Mouse (Mus musculus): ENCODE measurements at regions not wholly inside any gene's neighbourhood (a gene's known extent, or its start where the extent isn't known, plus 50 kb on each side); places are given as distances from the start of the nearest gene placed in this dataset.
"Not testable (repeated sequence)": the region's sequence is repeated elsewhere in the genome, so short reads cannot be mapped to it uniquely, and the experiment has no call there.

DNA sequence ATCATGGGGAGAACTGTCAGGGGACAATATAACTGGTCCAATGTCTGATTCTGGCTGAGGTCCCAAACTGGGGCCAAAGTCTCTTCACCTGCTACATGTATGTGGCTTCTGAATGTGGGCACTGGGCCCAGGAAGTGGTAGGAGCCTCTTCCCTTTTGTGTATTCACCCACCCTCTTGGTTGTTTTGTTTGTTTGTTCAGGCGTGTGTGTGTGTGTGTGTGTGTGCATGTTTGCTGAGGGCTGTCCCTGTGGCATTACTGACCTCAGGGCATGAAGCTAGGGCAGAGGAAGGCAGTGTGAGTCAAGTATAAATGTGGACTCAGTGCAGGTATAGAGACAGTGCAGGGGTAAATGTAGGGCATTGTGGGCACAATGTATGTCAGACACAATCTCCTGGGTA lies 331.3 kb upstream of the Shh start:
- H3K4me3 ChIP-seq (replicated peaks), result no peak overlapping the region
- no peak overlapping the region for H3K9ac ChIP-seq
- 94% methylated on average over 1 of the region's 1 CpGs for WGBS
- no peaks in the 10 kb centered on the region for H3K36me3 ChIP-seq
- ATAC-seq (replicated peaks; ENCODE audit: low FRiP score), result no peak
- H3K9me3 ChIP-seq (replicated peaks), result no peaks in the 10 kb centered on the region
- H3K27me3 ChIP-seq, result no peaks in the 10 kb centered on the region
- H3K4me2 ChIP-seq, result no peak overlapping the region
- H3K4me1 ChIP-seq, result no peaks in the 10 kb centered on the region
- no peak overlapping the region for H3K27ac ChIP-seq

DNA sequence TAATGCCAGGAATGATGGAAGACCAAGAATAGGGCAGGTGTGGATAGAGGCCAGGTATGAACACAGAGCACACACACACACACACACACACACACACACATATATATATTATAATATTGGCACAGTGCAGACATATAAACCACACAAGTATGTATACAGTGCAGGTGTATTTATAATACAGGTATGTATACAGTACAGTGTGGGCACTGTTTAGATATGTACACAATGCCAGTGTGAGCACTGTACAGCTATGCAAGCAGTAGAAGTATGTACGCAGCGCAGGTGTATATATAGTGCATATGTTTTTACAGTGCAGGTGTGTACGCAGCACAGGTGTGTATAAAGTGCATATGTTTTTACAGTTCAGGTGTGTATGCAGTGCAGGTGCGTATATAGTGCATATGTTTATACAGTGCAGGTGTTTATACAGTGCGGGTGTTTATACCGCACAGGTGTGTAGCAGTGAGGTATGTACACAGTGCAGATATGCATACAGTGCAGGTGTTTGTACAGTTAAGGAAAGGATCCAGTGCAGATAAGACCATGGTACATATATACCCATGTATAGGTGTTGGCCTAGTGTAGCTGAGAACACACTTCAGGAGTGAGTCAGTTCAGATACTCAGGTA lies 328.2 kb upstream of the Shh start:
- Histone ChIP-seq H3K36me3 (no peaks in the 10 kb centered on the region), H3K9ac (no peak overlapping the region), H3K4me2 (no peak overlapping the region), H3K4me1 (no peaks in the 10 kb centered on the region), H3K27ac (no peak overlapping the region), H3K4me3 (replicated peaks) (no peak overlapping the region), H3K27me3 (no peaks in the 10 kb centered on the region), H3K9me3 (replicated peaks) (no peaks in the 10 kb centered on the region)
- no peak for ATAC-seq (replicated peaks; ENCODE audit: low FRiP score)
- 96% methylated on average over 6 of the region's 6 CpGs for WGBS

DNA sequence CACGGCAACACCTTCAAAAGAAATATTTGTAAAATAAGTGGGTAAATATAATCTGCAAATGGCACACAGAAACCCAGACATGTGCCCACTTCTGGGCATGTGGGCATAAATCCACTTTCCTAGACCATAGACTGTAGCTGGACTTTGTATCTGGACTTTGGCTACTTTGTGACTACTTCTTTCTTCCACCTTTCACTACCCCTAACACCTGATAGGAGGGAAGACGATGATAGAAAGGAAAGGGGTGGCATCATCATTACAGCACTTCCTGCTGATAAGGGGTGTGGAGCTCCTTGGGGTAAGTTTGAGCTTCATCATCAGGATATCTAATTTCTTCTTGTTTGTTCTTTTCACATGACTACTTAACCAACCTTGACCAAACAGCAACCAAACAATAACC lies 326.7 kb upstream of the Shh start:
- H3K4me1 ChIP-seq, result no peaks in the 10 kb centered on the region
- H3K9ac ChIP-seq, result no peak overlapping the region
- no peaks in the 10 kb centered on the region for H3K9me3 ChIP-seq (replicated peaks)
- no peak overlapping the region for H3K27ac ChIP-seq
- H3K36me3 ChIP-seq, result no peaks in the 10 kb centered on the region
- ATAC-seq (replicated peaks; ENCODE audit: low FRiP score), result no peak
- no peaks in the 10 kb centered on the region for H3K27me3 ChIP-seq
- 85% methylated on average over 2 of the region's 2 CpGs for WGBS
- no peak overlapping the region for H3K4me2 ChIP-seq
- no peak overlapping the region for H3K4me3 ChIP-seq (replicated peaks)

DNA sequence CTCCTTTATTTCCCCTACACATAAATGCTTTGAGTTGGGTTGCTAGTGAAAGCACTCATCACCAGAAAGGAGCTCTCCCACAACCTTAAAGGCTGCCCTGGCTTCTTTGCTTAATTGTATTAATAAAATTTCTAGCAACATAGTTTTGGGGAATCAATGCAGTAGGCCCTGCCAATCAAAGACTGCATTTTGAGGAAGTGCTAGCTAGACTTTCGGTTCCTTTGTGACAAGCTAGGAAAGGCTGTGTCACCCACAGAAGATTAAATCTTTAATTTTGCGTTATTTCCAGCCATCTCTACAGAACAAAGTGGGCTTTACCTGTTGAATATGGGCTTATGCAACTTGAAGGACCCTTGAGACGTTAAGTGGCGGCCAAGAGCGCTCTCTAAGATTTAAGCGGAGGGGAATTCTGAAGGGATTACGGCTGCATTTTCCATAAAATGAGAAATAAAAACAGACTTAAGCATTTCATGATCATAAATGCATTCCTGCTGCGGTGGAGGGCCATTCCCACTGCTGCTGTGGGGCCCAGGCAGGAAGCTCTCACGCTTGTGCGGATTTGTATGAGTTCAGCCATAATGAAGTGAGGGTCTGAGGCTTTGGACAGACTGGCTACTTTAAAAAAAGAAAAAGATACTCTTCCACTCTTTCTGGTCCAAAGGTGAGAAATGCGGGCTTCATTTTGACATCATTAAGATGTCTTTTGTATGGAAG lies 318.4 kb upstream of the Shh start:
- 81% methylated on average over 11 of the region's 11 CpGs for WGBS
- no peak overlapping the region for H3K9ac ChIP-seq
- no peaks in the 10 kb centered on the region for H3K36me3 ChIP-seq
- H3K27me3 ChIP-seq, result no peaks in the 10 kb centered on the region
- H3K27ac ChIP-seq, result no peak overlapping the region
- H3K9me3 ChIP-seq (replicated peaks), result no peaks in the 10 kb centered on the region
- ATAC-seq (replicated peaks; ENCODE audit: low FRiP score), result no peak
- H3K4me1 ChIP-seq, result no peaks in the 10 kb centered on the region
- no peak overlapping the region for H3K4me2 ChIP-seq
- no peak overlapping the region for H3K4me3 ChIP-seq (replicated peaks)

DNA sequence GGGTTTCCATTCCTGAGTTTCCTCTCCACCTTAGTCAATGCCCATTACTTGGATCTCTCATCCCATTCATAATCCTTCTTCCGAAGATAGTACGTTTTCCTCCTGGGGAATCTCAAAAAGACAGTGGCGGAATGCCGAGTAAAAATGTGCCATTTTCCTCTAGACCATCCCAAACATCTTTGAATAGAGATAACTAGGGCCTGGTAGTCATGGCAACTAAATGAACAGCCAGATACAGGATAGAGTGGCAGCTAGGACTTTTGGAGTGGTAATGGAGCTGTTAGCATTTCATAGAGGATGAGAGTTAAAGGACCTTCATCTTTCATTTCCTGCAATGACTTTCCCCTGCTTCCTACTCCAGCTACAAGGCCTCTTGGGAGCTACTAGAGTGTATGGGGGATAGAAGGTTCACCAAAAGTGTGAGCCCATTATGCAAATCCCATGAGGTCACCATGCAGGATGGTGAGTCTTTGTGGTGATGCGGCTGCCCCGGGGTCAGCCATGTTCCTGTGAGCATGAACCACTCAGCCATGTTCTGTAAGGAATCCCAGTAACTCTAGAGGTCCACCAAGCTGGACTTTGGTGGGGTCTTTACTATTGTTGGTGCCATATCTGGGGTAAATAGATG lies 317.4 kb upstream of the Shh start:
- ATAC-seq (replicated peaks; ENCODE audit: low FRiP score), result no peak
- Histone ChIP-seq H3K4me3 (replicated peaks) (no peak overlapping the region), H3K4me2 (no peak overlapping the region), H3K9ac (no peak overlapping the region), H3K36me3 (no peaks in the 10 kb centered on the region), H3K9me3 (replicated peaks) (no peaks in the 10 kb centered on the region), H3K4me1 (no peaks in the 10 kb centered on the region), H3K27me3 (no peaks in the 10 kb centered on the region), H3K27ac (no peak overlapping the region)
- WGBS, result 92% methylated on average over 6 of the region's 6 CpGs

DNA sequence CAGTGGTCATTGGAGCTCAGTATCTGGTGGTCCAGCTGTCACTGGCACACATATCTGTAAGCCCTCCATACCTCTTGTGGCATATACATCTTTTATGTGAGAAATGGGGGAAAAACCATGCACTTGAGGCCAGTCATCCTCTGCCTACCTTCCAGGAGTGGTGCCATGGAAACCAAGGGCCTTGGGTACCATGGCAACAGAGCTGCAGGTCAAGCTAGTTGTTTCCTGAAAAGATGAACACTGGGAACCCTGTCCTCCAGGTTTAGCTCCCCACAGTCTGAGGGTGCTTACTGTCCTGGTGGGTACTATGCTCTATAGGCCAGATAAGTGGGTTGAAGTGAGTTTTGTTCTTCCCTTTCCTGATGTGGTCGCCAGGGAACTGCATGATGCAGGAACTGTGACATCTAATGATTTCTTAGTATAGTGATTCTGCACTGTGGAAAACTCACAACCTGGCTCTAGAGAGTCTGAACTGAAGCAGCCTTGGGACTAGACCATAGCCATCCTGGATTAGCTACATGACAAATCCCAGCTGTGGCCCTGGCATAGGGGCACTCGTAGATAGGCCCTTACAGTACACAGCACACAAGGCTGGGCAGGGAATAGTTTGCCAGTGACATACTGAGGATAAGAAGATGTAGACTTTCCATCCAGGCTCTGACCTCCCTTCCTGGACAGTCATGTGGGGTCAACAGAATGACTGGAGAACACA lies 308.7 kb upstream of the Shh start:
- H3K36me3 ChIP-seq, result no peaks in the 10 kb centered on the region
- H3K27ac ChIP-seq, result no peak overlapping the region
- no peak for ATAC-seq (replicated peaks; ENCODE audit: low FRiP score)
- H3K9me3 ChIP-seq (replicated peaks), result no peaks in the 10 kb centered on the region
- H3K9ac ChIP-seq, result no peak overlapping the region
- H3K27me3 ChIP-seq, result no peaks in the 10 kb centered on the region
- WGBS, result 97% methylated on average over 2 of the region's 2 CpGs
- H3K4me1 ChIP-seq, result no peaks in the 10 kb centered on the region
- H3K4me2 ChIP-seq, result no peak overlapping the region
- H3K4me3 ChIP-seq (replicated peaks), result no peak overlapping the region

DNA sequence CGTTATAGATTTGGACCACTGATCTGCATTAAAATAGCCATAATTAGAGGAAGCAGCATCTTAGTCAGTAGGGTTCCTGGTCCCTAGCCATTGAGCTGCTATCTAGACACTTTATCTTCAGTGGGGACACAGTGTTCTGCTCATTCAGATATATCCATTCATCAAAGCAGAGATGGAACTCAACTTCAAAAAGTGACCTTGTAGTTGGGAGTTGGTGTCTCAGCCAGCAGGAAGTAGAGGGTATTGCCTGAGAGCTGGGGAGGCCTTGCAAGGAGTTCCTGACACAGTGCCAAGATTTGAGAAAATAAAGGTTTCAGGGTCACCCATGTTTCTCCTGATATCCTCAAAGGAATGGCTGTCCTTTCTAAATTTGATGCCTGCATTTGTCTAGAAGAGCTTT lies 304.7 kb upstream of the Shh start:
- 78% methylated on average over 1 of the region's 1 CpGs for WGBS
- no peak overlapping the region for H3K4me2 ChIP-seq
- no peak overlapping the region for H3K9ac ChIP-seq
- no peaks in the 10 kb centered on the region for H3K4me1 ChIP-seq
- H3K9me3 ChIP-seq (replicated peaks), result no peaks in the 10 kb centered on the region
- H3K27ac ChIP-seq, result no peak overlapping the region
- no peaks in the 10 kb centered on the region for H3K27me3 ChIP-seq
- ATAC-seq (replicated peaks; ENCODE audit: low FRiP score), result no peak
- no peak overlapping the region for H3K4me3 ChIP-seq (replicated peaks)
- H3K36me3 ChIP-seq, result no peaks in the 10 kb centered on the region

DNA sequence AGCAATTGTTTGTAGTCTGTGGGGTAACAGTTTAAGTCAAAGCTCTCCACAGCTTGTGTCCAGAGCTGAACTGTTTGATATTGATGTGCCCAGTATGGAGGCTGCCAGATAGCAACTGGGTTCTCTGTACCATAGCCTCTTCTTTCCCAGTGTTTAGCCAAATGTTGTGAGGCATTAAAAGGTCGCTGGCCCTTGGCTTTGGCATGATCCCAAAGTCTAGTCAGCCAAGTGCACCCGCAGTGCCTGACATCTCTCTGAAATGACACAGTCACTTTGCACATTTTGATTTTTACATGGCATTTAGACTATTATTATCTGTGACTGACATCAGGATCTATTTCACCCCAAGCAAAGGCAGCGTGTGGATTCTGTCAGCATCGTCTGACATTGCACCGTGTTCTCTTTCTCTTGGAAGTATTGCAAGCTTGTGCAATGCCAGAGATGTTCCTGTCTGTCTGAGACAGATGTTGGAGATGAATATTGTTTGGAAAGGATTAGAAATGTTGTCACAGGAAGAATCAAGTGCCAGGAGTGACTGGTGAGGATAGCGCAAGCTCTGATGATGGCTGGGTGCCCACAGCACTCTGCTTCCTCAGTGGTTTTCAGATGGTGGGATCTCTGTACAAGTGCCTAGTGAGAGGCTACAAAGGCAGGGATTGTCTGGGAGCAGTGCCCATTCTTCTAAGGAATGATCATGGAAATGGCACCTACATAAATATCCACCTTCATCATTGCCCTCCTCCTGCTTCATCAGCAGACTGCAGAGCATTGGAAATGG lies 289.3 kb upstream of the Shh start:
- no peaks in the 10 kb centered on the region for H3K27me3 ChIP-seq
- H3K36me3 ChIP-seq, result no peaks in the 10 kb centered on the region
- H3K4me2 ChIP-seq, result no peak overlapping the region
- WGBS, result 85% methylated on average over 6 of the region's 6 CpGs
- H3K9me3 ChIP-seq (replicated peaks), result no peaks in the 10 kb centered on the region
- no peak overlapping the region for H3K9ac ChIP-seq
- ATAC-seq (replicated peaks; ENCODE audit: low FRiP score), result no peak
- no peak overlapping the region for H3K4me3 ChIP-seq (replicated peaks)
- H3K27ac ChIP-seq, result no peak overlapping the region
- H3K4me1 ChIP-seq, result no peaks in the 10 kb centered on the region

DNA sequence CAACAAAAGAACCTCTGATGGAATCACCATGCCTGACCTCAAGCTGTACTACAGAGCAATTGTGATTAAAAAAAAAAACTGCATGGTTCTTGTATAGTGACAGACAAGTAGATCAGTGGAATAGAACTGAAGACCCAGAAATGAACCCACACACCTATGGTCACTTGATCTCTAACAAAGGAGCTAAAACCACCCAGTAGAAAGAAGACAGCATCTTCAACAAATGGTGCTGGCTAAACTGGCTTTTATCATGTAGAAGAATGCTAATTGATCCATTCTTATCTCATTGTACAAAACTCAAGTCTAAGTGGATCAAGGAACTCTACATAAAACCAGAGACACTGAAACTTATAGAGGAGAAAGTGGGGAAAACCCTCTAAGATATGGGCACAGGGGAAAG lies 284.8 kb upstream of the Shh start:
- H3K4me1 ChIP-seq; ATAC-seq (replicated peaks; ENCODE audit: low FRiP score); H3K4me3 ChIP-seq (replicated peaks); H3K9me3 ChIP-seq (replicated peaks); H3K4me2 ChIP-seq; H3K27me3 ChIP-seq; H3K27ac ChIP-seq; H3K9ac ChIP-seq; H3K36me3 ChIP-seq: not testable (repeated sequence)

DNA sequence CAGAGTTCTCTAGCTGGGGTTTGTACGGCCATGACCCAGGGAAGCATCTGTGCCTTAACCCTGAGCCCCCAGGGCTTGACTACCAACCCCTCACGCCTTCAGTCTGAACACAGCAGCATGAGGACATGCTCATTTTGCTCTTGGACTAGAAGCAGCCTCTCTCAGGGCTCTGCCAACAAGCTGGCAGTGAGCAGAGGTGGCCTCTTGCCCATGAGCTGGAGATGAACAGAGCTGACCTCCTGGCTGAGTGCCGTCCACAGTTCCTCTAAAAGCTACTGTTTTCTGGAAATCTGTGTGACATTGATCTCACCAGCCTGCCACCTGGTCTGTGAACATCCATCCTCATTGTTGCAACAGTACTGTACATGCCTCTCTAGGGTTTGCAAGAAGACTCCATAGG lies 267.7 kb upstream of the Shh start:
- H3K36me3 ChIP-seq, result no peaks in the 10 kb centered on the region
- no peak overlapping the region for H3K4me3 ChIP-seq (replicated peaks)
- no peak overlapping the region for H3K9ac ChIP-seq
- WGBS, result 81% methylated on average over 3 of the region's 3 CpGs
- no peaks in the 10 kb centered on the region for H3K27me3 ChIP-seq
- H3K27ac ChIP-seq, result no peak overlapping the region
- no peaks in the 10 kb centered on the region for H3K9me3 ChIP-seq (replicated peaks)
- H3K4me2 ChIP-seq, result no peak overlapping the region
- no peak for ATAC-seq (replicated peaks; ENCODE audit: low FRiP score)
- H3K4me1 ChIP-seq, result no peaks in the 10 kb centered on the region

DNA sequence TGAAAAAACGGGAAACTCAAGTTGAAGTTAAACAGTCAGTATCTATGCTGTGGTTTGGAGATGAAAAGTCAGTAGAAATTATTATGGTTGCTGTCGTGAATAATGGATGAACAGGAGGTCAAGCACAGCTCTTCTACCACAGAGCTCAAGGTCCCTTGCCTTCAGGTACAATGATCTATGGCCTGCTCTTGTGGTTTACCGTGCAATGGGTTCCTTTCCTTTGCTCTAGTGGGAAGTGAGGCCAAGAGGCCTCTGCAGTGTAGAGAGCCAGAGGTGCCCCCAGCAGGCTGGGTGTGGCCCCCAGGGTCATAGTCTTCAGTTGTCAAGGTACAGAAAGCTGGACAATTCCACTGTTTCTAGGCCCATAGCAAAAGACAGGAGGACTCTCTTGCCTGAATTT lies 255.0 kb upstream of the Shh start:
- Histone ChIP-seq H3K4me2 (no peak overlapping the region), H3K36me3 (no peaks in the 10 kb centered on the region), H3K9ac (no peak overlapping the region), H3K9me3 (replicated peaks) (no peaks in the 10 kb centered on the region), H3K27me3 (no peaks in the 10 kb centered on the region), H3K4me1 (no peaks in the 10 kb centered on the region), H3K27ac (no peak overlapping the region), H3K4me3 (replicated peaks) (no peak overlapping the region)
- WGBS, result 74% methylated on average over 3 of the region's 3 CpGs
- ATAC-seq (replicated peaks; ENCODE audit: low FRiP score), result no peak

DNA sequence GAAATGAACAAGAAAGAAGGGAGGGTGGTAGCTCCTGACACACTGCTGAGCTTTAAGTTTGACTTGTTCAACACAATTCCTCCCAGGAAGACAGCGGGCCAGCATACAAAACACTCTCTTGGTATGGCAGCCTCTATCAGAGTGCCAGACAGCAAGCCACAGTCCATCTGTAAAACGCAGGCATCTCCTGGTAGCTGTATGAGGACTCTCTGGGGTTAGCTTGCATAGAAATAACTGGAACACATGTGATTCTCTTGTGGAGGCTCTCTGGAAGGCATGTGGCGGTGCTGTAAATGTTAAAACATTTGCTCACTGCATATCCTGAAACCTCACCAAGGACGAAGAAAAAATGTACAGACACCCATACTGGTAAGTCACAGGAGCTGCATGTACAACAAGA lies 247.9 kb upstream of the Shh start:
- Histone ChIP-seq H3K27ac (no peak overlapping the region), H3K4me2 (no peak overlapping the region), H3K4me3 (replicated peaks) (no peak overlapping the region), H3K4me1 (no peaks in the 10 kb centered on the region), H3K27me3 (no peaks in the 10 kb centered on the region), H3K9me3 (replicated peaks) (no peaks in the 10 kb centered on the region), H3K36me3 (no peaks in the 10 kb centered on the region), H3K9ac (no peak overlapping the region)
- no peak for ATAC-seq (replicated peaks; ENCODE audit: low FRiP score)
- 94% methylated on average over 4 of the region's 4 CpGs for WGBS

Measured in kidney, embryonic 15.5 days (tissue).